Mouse (Mus musculus) ES-CJ7 (cell line): Measurements from ENCODE around the gene Noc2l.

Source experiments
- DNase-seq: peaks from one replicate; pipeline ENCODE4 v3.0.0; 2011; ENCODE audit warnings: low read depth, low spot score

Gene Noc2l

GRCm38 (mm10) chr4:156216196-156216595, 19.6 kb upstream of the Noc2l start:
- no peak for DNase-seq

GRCm38 (mm10) chr4:156217022-156217669, 18.7 kb upstream of the Noc2l start:
- DNase-seq, result no peak

GRCm38 (mm10) chr4:156217838-156218237, 18.0 kb upstream of the Noc2l start:
- DNase-seq, result no peak

- no peak for DNase-seq
Measured at GRCm38 (mm10) chr4:156219936-156220335, 15.9 kb upstream of the Noc2l start.

GRCm38 (mm10) chr4:156224276-156224675, 11.5 kb upstream of the Noc2l start:
- DNase-seq, result no peak

GRCm38 (mm10) chr4:156227752-156228392, 7.9 kb upstream of the Noc2l start:
- no peak for DNase-seq

GRCm38 (mm10) chr4:156228393-156229024, 7.3 kb upstream of the Noc2l start:
- peak; percentile 41 for DNase-seq

GRCm38 (mm10) chr4:156234021-156234501, 1.7 kb upstream of the Noc2l start:
- DNase-seq, result no peak

GRCm38 (mm10) chr4:156234701-156235213, 1.1 kb upstream of the Noc2l start, which contains the start of gene Plekhn1:
TSS of gene Plekhn1 (minus strand) at chr4:156234857.
- DNase-seq, result peak; percentile 60

- DNase-seq, result peak; percentile 78
Measured at GRCm38 (mm10) chr4:156235360-156235770, 445 bp upstream of the Noc2l start.

GRCm38 (mm10) chr4:156236651-156237447, 1.0 kb downstream of the Noc2l start:
- DNase-seq, result peak; percentile 52

- DNase-seq, result no peak
Measured at GRCm38 (mm10) chr4:156249567-156249966, 13.8 kb downstream of the Noc2l start.

- DNase-seq, result no peak
Measured at GRCm38 (mm10) chr4:156251081-156251480, 15.3 kb downstream of the Noc2l start.

GRCm38 (mm10) chr4:156252140-156252539, 16.3 kb downstream of the Noc2l start:
- DNase-seq, result no peak

GRCm38 (mm10) chr4:156252619-156253018, 16.8 kb downstream of the Noc2l start:
- no peak for DNase-seq

GRCm38 (mm10) chr4:156253043-156253442, 17.2 kb downstream of the Noc2l start:
- no peak for DNase-seq

GRCm38 (mm10) chr4:156254361-156255077, 18.7 kb downstream of the Noc2l start:
- no peak for DNase-seq

GRCm38 (mm10) chr4:156255078-156255839, 19.4 kb downstream of the Noc2l start, which contains the start of gene Samd11:
TSS of gene Samd11 (minus strand) at chr4:156255657.
- no peak for DNase-seq
